Mouse (Mus musculus) liver, embryonic 14.5 days (tissue): Measurements from ENCODE around the gene Il1b.

Experiments
- CTCF ChIP-seq: IDR thresholded peaks from 2 replicates; pipeline ENCODE4 v1.5.1; 2016; ENCODE audit warnings: antibody characterized with exemption, low read depth, control low read depth
- EP300 ChIP-seq: IDR thresholded peaks from 2 replicates; pipeline ENCODE4 v1.6.1; 2016; ENCODE audit warnings: antibody characterized with exemption, low read depth

DNA sequence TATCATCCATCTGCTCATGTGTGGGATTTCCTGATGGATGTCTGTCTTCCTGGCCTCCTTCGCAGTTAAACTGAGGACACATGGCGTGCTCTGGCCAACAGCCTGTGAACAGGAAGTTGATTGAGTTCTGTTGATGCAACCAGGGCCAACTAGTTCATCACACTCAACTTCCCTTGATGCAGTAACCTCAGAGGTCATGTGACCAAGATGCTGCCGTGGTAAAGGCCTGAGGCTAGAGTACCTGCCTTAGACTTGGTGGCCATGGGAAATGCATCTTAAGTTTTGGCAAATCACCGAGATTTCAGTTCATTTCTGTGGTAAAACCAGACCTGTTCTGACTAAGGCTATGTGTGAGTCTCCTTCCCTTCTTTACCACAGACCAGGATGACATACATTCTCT, 55.1 kb downstream of the Il1b start:
- TF ChIP-seq CTCF: no peak
- TF ChIP-seq EP300: no peak
